Comparison of ENCODE assay signal across 16 mouse cellular contexts in genomic region chr8:84782680-84783079, GRCm38 (mm10). TPM values are rescaled to one million over a fixed set of nuclear protein-coding genes. Genes with fewer than 3 reads are reported as not detected.
DNase-seq lines count a peak whose midpoint lies in the region; ATAC-seq lines count a peak whose summit lies in the region.
"Had no signal": no experiment of that assay in that cellular context is flagged by ENCODE, and none has a peak within 500 bp of the region (broad histone marks: within the 10 kb centered on the region; RNA-seq: fewer than 3 reads in every experiment).

No protein-coding gene starts in this region.

- H3K9me3 ChIP-seq in forebrain, embryonic 13.5 days (replicated peaks), result no peaks in the 10 kb centered on the region
- no peaks in the 10 kb centered on the region for H3K9me3 ChIP-seq in forebrain, embryonic 11.5 days (ENCODE audit: control insufficient read depth, low read length)
- no peaks in the 10 kb centered on the region for H3K9me3 ChIP-seq in midbrain, embryonic 11.5 days (ENCODE audit: control insufficient read depth, low read length)
- no peaks in the 10 kb centered on the region for H3K9me3 ChIP-seq in midbrain, embryonic 15.5 days
- no peaks in the 10 kb centered on the region for H3K9me3 ChIP-seq in embryonic facial prominence, embryonic 14.5 days (ENCODE audit: control insufficient read depth, low read length)
- H3K9me3 ChIP-seq in limb, embryonic 15.5 days, result no peaks in the 10 kb centered on the region
- H3K9me3 ChIP-seq: embryonic facial prominence, embryonic 12.5 days; heart, embryonic 15.5 days; neural tube, embryonic 12.5 days had no signal

- peak overlapping the region; percentile 66; the same call in 1 of the 2 replicates for H3K9ac ChIP-seq in forebrain, embryonic 13.5 days
- H3K9ac ChIP-seq in forebrain, embryonic 11.5 days (ENCODE audit: low read length), result no peak overlapping the region
- H3K9ac ChIP-seq in midbrain, embryonic 11.5 days (ENCODE audit: low read length), result no peak overlapping the region
- no peak overlapping the region for H3K9ac ChIP-seq in midbrain, embryonic 15.5 days
- H3K9ac ChIP-seq in embryonic facial prominence, embryonic 14.5 days (ENCODE audit: low read depth, low read length), result no peak overlapping the region
- no peak overlapping the region for H3K9ac ChIP-seq in limb, embryonic 15.5 days
- H3K9ac ChIP-seq: embryonic facial prominence, embryonic 12.5 days; heart, embryonic 15.5 days; neural tube, embryonic 12.5 days had no signal

- peaks cover 91% of the 10 kb centered on the region for H3K4me1 ChIP-seq in forebrain, embryonic 13.5 days
- H3K4me1 ChIP-seq in forebrain, embryonic 11.5 days (replicated peaks; ENCODE audit: control insufficient read depth, insufficient read depth, low read length), result peaks cover 16% of the 10 kb centered on the region
- H3K4me1 ChIP-seq in midbrain, embryonic 11.5 days (ENCODE audit: control insufficient read depth, insufficient read depth, low read length), result no peaks in the 10 kb centered on the region
- H3K4me1 ChIP-seq in midbrain, embryonic 15.5 days, result peaks cover 37% of the 10 kb centered on the region
- peaks cover 90% of the 10 kb centered on the region for H3K4me1 ChIP-seq in embryonic facial prominence, embryonic 14.5 days (ENCODE audit: control insufficient read depth, insufficient read depth, low read length)
- peaks cover 99% of the 10 kb centered on the region for H3K4me1 ChIP-seq in limb, embryonic 15.5 days

- H3K36me3 ChIP-seq in forebrain, embryonic 13.5 days (ENCODE audit: poor library complexity, severe bottlenecking), result peaks cover 3% of the 10 kb centered on the region; the same call in 1 of the 2 replicates
- H3K36me3 ChIP-seq in forebrain, embryonic 11.5 days (ENCODE audit: control insufficient read depth, insufficient read depth, low read length), result no peaks in the 10 kb centered on the region
- no peaks in the 10 kb centered on the region for H3K36me3 ChIP-seq in midbrain, embryonic 11.5 days (ENCODE audit: control insufficient read depth, insufficient read depth, low read length)
- H3K36me3 ChIP-seq in midbrain, embryonic 15.5 days (replicated peaks), result no peaks in the 10 kb centered on the region
- no peaks in the 10 kb centered on the region for H3K36me3 ChIP-seq in embryonic facial prominence, embryonic 14.5 days (ENCODE audit: control insufficient read depth, insufficient read depth, low read length)
- no peaks in the 10 kb centered on the region; the same call in 1 of the 2 replicates for H3K36me3 ChIP-seq in limb, embryonic 15.5 days
- H3K36me3 ChIP-seq: embryonic facial prominence, embryonic 12.5 days; heart, embryonic 15.5 days; neural tube, embryonic 12.5 days had no signal

- no peak overlapping the region for H3K4me3 ChIP-seq in forebrain, embryonic 13.5 days
- no peak overlapping the region for H3K4me3 ChIP-seq in forebrain, embryonic 11.5 days (ENCODE audit: low read depth, low read length)
- H3K4me3 ChIP-seq in midbrain, embryonic 11.5 days (ENCODE audit: low read depth, low read length), result no peak overlapping the region
- no peak overlapping the region for H3K4me3 ChIP-seq in midbrain, embryonic 15.5 days
- H3K4me3 ChIP-seq in embryonic facial prominence, embryonic 14.5 days (ENCODE audit: low read depth, low read length), result no peak overlapping the region
- no peak overlapping the region for H3K4me3 ChIP-seq in limb, embryonic 15.5 days
- H3K4me3 ChIP-seq: embryonic facial prominence, embryonic 12.5 days; heart, embryonic 15.5 days; megakaryocyte, embryonic 14.5 days; neural tube, embryonic 12.5 days had no signal

- WGBS in forebrain, embryonic 13.5 days, result 20% methylated on average over 10 of the region's 10 CpGs
- 4% methylated on average over 10 of the region's 10 CpGs for WGBS in forebrain, embryonic 11.5 days
- 2% methylated on average over 10 of the region's 10 CpGs for WGBS in midbrain, embryonic 11.5 days
- 18% methylated on average over 10 of the region's 10 CpGs for WGBS in midbrain, embryonic 15.5 days
- 49% methylated on average over 10 of the region's 10 CpGs for WGBS in embryonic facial prominence, embryonic 14.5 days
- 31% methylated on average over 10 of the region's 10 CpGs for WGBS in limb, embryonic 15.5 days

- ATAC-seq in forebrain, embryonic 13.5 days, result no peak
- no peak for ATAC-seq in forebrain, embryonic 11.5 days (replicated peaks; ENCODE audit: low FRiP score)
- ATAC-seq in midbrain, embryonic 11.5 days (ENCODE audit: low FRiP score), result no peak
- ATAC-seq in midbrain, embryonic 15.5 days (replicated peaks), result no peak
- no peak for ATAC-seq in embryonic facial prominence, embryonic 14.5 days (ENCODE audit: low read depth)
- no peak for ATAC-seq in limb, embryonic 15.5 days (ENCODE audit: insufficient number of reproducible peaks, low FRiP score, low TSS enrichment, low read depth)
- ATAC-seq in activated CD4-positive, CD25-positive, alpha-beta regulatory T cell, adult 4 months, result no peak
- ATAC-seq: intestine, embryonic 16.5 days had no signal

- H3K4me2 ChIP-seq in forebrain, embryonic 13.5 days, result peak overlapping the region; percentile 56
- H3K4me2 ChIP-seq in forebrain, embryonic 11.5 days (ENCODE audit: low read depth, low read length, severe bottlenecking), result no peak overlapping the region
- no peak overlapping the region for H3K4me2 ChIP-seq in midbrain, embryonic 11.5 days
- no peak overlapping the region for H3K4me2 ChIP-seq in midbrain, embryonic 15.5 days
- no peak overlapping the region for H3K4me2 ChIP-seq in embryonic facial prominence, embryonic 14.5 days (ENCODE audit: low read depth, low read length)
- peak overlapping the region; percentile 7; the same call in 1 of the 2 replicates for H3K4me2 ChIP-seq in limb, embryonic 15.5 days
- H3K4me2 ChIP-seq: embryonic facial prominence, embryonic 12.5 days; heart, embryonic 15.5 days; neural tube, embryonic 12.5 days had no signal

- no peak for DNase-seq in forebrain, embryonic 11.5 days (ENCODE audit: low spot score)
- peak; percentile 94 for DNase-seq in midbrain, embryonic 11.5 days (ENCODE audit: low spot score, missing footprints)
- DNase-seq in embryonic facial prominence, embryonic 14.5 days (ENCODE audit: low spot score), result no peak
- DNase-seq in left cerebral cortex, postnatal 14 days (ENCODE audit: low spot score in 2 of 2), result no peak
- DNase-seq: kidney, postnatal 36 days; lung, adult 2 months; thymus, adult 2 months had no signal

- H3K27ac ChIP-seq in forebrain, embryonic 13.5 days, result peak overlapping the region; percentile 97
- no peak overlapping the region for H3K27ac ChIP-seq in forebrain, embryonic 11.5 days (ENCODE audit: low read depth, low read length)
- no peak overlapping the region for H3K27ac ChIP-seq in midbrain, embryonic 11.5 days (ENCODE audit: low read depth, low read length)
- H3K27ac ChIP-seq in midbrain, embryonic 15.5 days, result no peak overlapping the region
- 0 out of 2 replicates have a peak overlapping the region, but pooled peaks have one; percentile 5 for H3K27ac ChIP-seq in embryonic facial prominence, embryonic 14.5 days (replicated peaks; ENCODE audit: low read depth, low read length)
- H3K27ac ChIP-seq in limb, embryonic 15.5 days, result peak overlapping the region; percentile 83
- H3K27ac ChIP-seq: embryonic facial prominence, embryonic 12.5 days; heart, embryonic 15.5 days; neural tube, embryonic 12.5 days had no signal

- intact Hi-C loops in left cerebral cortex, postnatal 14 days (cut with DNase I), result no loop called here

- H3K27me3 ChIP-seq in forebrain, embryonic 13.5 days, result peaks cover 97% of the 10 kb centered on the region
- peaks cover 91% of the 10 kb centered on the region for H3K27me3 ChIP-seq in forebrain, embryonic 11.5 days (ENCODE audit: control insufficient read depth, insufficient read depth, low read length)
- H3K27me3 ChIP-seq in midbrain, embryonic 11.5 days (ENCODE audit: control insufficient read depth, insufficient read depth, low read length), result peaks cover 100% of the 10 kb centered on the region
- H3K27me3 ChIP-seq in midbrain, embryonic 15.5 days (replicated peaks), result peaks cover 96% of the 10 kb centered on the region
- peaks cover 68% of the 10 kb centered on the region for H3K27me3 ChIP-seq in embryonic facial prominence, embryonic 14.5 days (replicated peaks; ENCODE audit: control insufficient read depth, insufficient read depth, low read length)
- peaks cover 18% of the 10 kb centered on the region; the same call in 1 of the 2 replicates for H3K27me3 ChIP-seq in limb, embryonic 15.5 days

RNA-seq across cellular contexts. Expression of gene Nfix, which starts 17.5 kb away (rescaled TPM):
- polyA plus RNA-seq in forebrain, embryonic 13.5 days (2015; fragmentation: Nextera tagmentation; extraction: Ambion mirVana), result 127 and 145 TPM in 2 replicates
- 7.7 and 8.9 TPM in 2 replicates for polyA plus RNA-seq in forebrain, embryonic 11.5 days (2014; fragmentation: Nextera tagmentation; extraction: Ambion mirVana)
- 2.2 and 2.5 TPM in 2 replicates for polyA plus RNA-seq in midbrain, embryonic 11.5 days (2014; fragmentation: Nextera tagmentation; extraction: Ambion mirVana)
- polyA plus RNA-seq in midbrain, embryonic 15.5 days (2015; fragmentation: Nextera tagmentation; extraction: Ambion mirVana), result 48.6 and 54.0 TPM in 2 replicates
- polyA plus RNA-seq in embryonic facial prominence, embryonic 14.5 days (2014; fragmentation: Nextera tagmentation; extraction: Ambion mirVana), result 64.0 and 67.4 TPM in 2 replicates
- polyA plus RNA-seq in limb, embryonic 15.5 days (2015; fragmentation: Nextera tagmentation; extraction: Ambion mirVana), result 87.0 and 100 TPM in 2 replicates
- total RNA-seq in left cerebral cortex, postnatal 14 days (2021), result 100 to 1,000 TPM; 402 to 429 TPM
- polyA plus RNA-seq in activated CD4-positive, CD25-positive, alpha-beta regulatory T cell, adult 4 months (2017; shearing (Covaris generic)), result 1 to 10 TPM; 2.0 to 2.2 TPM

RNA-seq across cellular contexts. Expression of gene Dand5, which starts 39.9 kb away (rescaled TPM):
- 7.3 and 8.2 TPM in 2 replicates for polyA plus RNA-seq in forebrain, embryonic 13.5 days (2015; fragmentation: Nextera tagmentation; extraction: Ambion mirVana)
- 5.5 and 6.4 TPM in 2 replicates for polyA plus RNA-seq in forebrain, embryonic 11.5 days (2014; fragmentation: Nextera tagmentation; extraction: Ambion mirVana)
- 3.9 and 4.6 TPM in 2 replicates for polyA plus RNA-seq in midbrain, embryonic 11.5 days (2014; fragmentation: Nextera tagmentation; extraction: Ambion mirVana)
- 12.3 and 13.4 TPM in 2 replicates for polyA plus RNA-seq in midbrain, embryonic 15.5 days (2015; fragmentation: Nextera tagmentation; extraction: Ambion mirVana)
- 5.8 and 6.8 TPM in 2 replicates for polyA plus RNA-seq in embryonic facial prominence, embryonic 14.5 days (2014; fragmentation: Nextera tagmentation; extraction: Ambion mirVana)
- polyA plus RNA-seq in limb, embryonic 15.5 days (2015; fragmentation: Nextera tagmentation; extraction: Ambion mirVana), result 7.5 and 8.0 TPM in 2 replicates
- 1 to 10 TPM; 8.0 to 9.6 TPM for total RNA-seq in left cerebral cortex, postnatal 14 days (2021)
- 1 to 10 TPM; 4.2 to 4.5 TPM for polyA plus RNA-seq in activated CD4-positive, CD25-positive, alpha-beta regulatory T cell, adult 4 months (2017; shearing (Covaris generic))

RNA-seq across cellular contexts. Expression of gene Gadd45gip1, which starts 48.6 kb away (rescaled TPM):
- 42.6 and 47.0 TPM in 2 replicates for polyA plus RNA-seq in forebrain, embryonic 13.5 days (2015; fragmentation: Nextera tagmentation; extraction: Ambion mirVana)
- polyA plus RNA-seq in forebrain, embryonic 11.5 days (2014; fragmentation: Nextera tagmentation; extraction: Ambion mirVana), result 41.0 and 44.3 TPM in 2 replicates
- 37.3 and 37.8 TPM in 2 replicates for polyA plus RNA-seq in midbrain, embryonic 11.5 days (2014; fragmentation: Nextera tagmentation; extraction: Ambion mirVana)
- polyA plus RNA-seq in midbrain, embryonic 15.5 days (2015; fragmentation: Nextera tagmentation; extraction: Ambion mirVana), result 35.5 and 36.1 TPM in 2 replicates
- 41.3 and 41.5 TPM in 2 replicates for polyA plus RNA-seq in embryonic facial prominence, embryonic 14.5 days (2014; fragmentation: Nextera tagmentation; extraction: Ambion mirVana)
- 44.7 and 45.6 TPM in 2 replicates for polyA plus RNA-seq in limb, embryonic 15.5 days (2015; fragmentation: Nextera tagmentation; extraction: Ambion mirVana)
- 10 to 100 TPM; 23.4 to 23.6 TPM for total RNA-seq in left cerebral cortex, postnatal 14 days (2021)
- 10 to 100 TPM; 18.5 to 21.5 TPM for polyA plus RNA-seq in activated CD4-positive, CD25-positive, alpha-beta regulatory T cell, adult 4 months (2017; shearing (Covaris generic))

RNA-seq across cellular contexts. Expression of gene Rad23a, which starts 57.8 kb away (rescaled TPM):
- polyA plus RNA-seq in forebrain, embryonic 13.5 days (2015; fragmentation: Nextera tagmentation; extraction: Ambion mirVana), result 93.9 and 114 TPM in 2 replicates
- polyA plus RNA-seq in forebrain, embryonic 11.5 days (2014; fragmentation: Nextera tagmentation; extraction: Ambion mirVana), result 102 and 110 TPM in 2 replicates
- polyA plus RNA-seq in midbrain, embryonic 11.5 days (2014; fragmentation: Nextera tagmentation; extraction: Ambion mirVana), result 87.7 and 100 TPM in 2 replicates
- polyA plus RNA-seq in midbrain, embryonic 15.5 days (2015; fragmentation: Nextera tagmentation; extraction: Ambion mirVana), result 88.2 and 91.7 TPM in 2 replicates
- polyA plus RNA-seq in embryonic facial prominence, embryonic 14.5 days (2014; fragmentation: Nextera tagmentation; extraction: Ambion mirVana), result 109 and 111 TPM in 2 replicates
- 102 and 122 TPM in 2 replicates for polyA plus RNA-seq in limb, embryonic 15.5 days (2015; fragmentation: Nextera tagmentation; extraction: Ambion mirVana)
- total RNA-seq in left cerebral cortex, postnatal 14 days (2021), result 10 to 100 TPM; 59.5 to 72.0 TPM
- polyA plus RNA-seq in activated CD4-positive, CD25-positive, alpha-beta regulatory T cell, adult 4 months (2017; shearing (Covaris generic)), result 100 to 1,000 TPM; 125 to 131 TPM

RNA-seq across cellular contexts. Expression of gene G430095P16Rik, which starts 59.9 kb away (rescaled TPM):
- 3.7 and 3.8 TPM in 2 replicates for polyA plus RNA-seq in forebrain, embryonic 13.5 days (2015; fragmentation: Nextera tagmentation; extraction: Ambion mirVana)
- polyA plus RNA-seq in forebrain, embryonic 11.5 days (2014; fragmentation: Nextera tagmentation; extraction: Ambion mirVana), result 3.0 and 3.1 TPM in 2 replicates
- polyA plus RNA-seq in midbrain, embryonic 11.5 days (2014; fragmentation: Nextera tagmentation; extraction: Ambion mirVana), result 1.6 and 1.9 TPM in 2 replicates
- polyA plus RNA-seq in midbrain, embryonic 15.5 days (2015; fragmentation: Nextera tagmentation; extraction: Ambion mirVana), result 0.97 and 1.8 TPM in 2 replicates
- 2.0 and 2.7 TPM in 2 replicates for polyA plus RNA-seq in embryonic facial prominence, embryonic 14.5 days (2014; fragmentation: Nextera tagmentation; extraction: Ambion mirVana)
- 3.8 and 5.5 TPM in 2 replicates for polyA plus RNA-seq in limb, embryonic 15.5 days (2015; fragmentation: Nextera tagmentation; extraction: Ambion mirVana)
- total RNA-seq in left cerebral cortex, postnatal 14 days (2021), result not detected
- polyA plus RNA-seq in activated CD4-positive, CD25-positive, alpha-beta regulatory T cell, adult 4 months (2017; shearing (Covaris generic)), result 10 to 100 TPM; 20.2 to 37.5 TPM

Comparison
In these comparisons a context has a peak if more than half of its experiments do, and no peak if none do; other contexts are left out.
1. H3K27ac ChIP-seq: peak in forebrain, embryonic 13.5 days (single experiment), embryonic facial prominence, embryonic 14.5 days (single experiment) and limb, embryonic 15.5 days (single experiment); none in forebrain, embryonic 11.5 days (single experiment), midbrain, embryonic 11.5 days (single experiment) and midbrain, embryonic 15.5 days (single experiment).
2. H3K4me2 ChIP-seq: peak in forebrain, embryonic 13.5 days (single experiment) and limb, embryonic 15.5 days (single experiment); none in forebrain, embryonic 11.5 days (single experiment), midbrain, embryonic 11.5 days (single experiment), midbrain, embryonic 15.5 days (single experiment) and embryonic facial prominence, embryonic 14.5 days (single experiment).